Mouse (Mus musculus): ENCODE data around the gene Serpine1. TPM values are rescaled to one million over a fixed set of nuclear protein-coding genes. Genes with fewer than 3 reads are reported as not detected.

Gene Serpine1
- polyA plus RNA-seq, 1 experiment = 8.3 TPM

DNA sequence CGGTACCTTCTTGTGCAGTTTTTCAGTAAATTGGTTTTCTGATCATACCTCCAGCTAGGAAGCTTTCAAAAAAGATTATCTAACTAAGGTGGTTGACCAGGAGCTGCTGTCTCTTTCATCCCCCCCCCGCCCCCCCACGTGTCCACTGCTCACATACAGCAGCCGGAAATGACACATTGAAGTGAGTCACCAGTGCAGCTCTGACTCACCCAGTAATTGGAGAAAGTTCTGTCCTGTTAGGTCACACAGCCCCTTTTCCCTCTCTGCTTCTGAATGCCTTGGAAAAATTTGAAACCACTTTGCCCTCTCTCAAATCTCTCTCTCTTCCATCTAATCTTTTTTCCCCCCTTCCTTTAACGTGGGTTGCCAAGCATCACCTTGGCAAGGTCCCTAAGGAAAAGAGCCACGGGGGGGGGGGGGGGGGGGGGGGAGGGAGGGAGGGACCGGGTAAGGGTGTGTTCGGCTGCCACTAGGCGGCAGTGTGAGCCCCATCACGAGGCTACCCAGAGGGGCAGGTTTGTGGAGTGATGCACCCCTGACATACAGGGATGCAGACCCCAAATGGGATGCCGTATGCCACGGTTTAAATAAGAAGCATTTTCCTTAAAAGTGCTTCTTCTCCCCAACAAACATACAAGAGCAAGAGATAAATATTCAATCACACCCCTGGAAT is 10.1 kb downstream of the Serpine1 start:
- DNase-seq (ENCODE audit: low spot score) = no peak

GRCm38 (mm10) chr5:137054873-137055272 is 17.2 kb downstream of the Serpine1 start:
- DNase-seq (ENCODE audit: low spot score) = no peak

GRCm38 (mm10) chr5:137054299-137054698 is 17.8 kb downstream of the Serpine1 start:
- DNase-seq (ENCODE audit: low spot score) = no peak

DNA sequence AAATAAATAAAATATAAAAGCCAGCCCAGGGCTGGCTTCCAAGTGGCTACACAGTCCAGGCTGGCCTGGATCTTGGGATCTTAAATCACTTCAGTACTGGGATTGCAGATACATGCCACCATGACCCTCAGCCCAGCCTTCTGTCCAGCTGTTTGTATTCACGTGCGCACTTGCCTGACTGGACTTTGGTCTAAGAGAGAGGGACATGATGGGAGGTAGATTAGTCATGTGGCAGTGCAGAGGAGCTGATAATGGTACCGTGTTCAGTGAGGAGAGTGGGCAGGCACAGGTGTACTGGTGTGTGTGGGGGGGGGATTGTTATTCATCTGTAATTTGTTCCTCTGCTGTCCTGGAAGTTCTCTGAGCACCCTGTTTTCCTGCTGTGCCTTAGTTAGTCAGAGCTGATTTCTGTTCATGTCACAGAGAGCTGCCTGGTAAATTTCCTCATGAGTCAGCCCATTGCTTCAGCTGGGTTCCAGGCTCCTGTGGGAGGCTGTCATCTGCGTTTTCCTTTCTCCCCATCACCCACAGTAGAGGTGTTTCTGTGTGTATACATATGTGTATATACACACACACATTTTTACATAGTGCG is 20.1 kb downstream of the Serpine1 start:
- no peak for DNase-seq (ENCODE audit: low spot score)

GRCm38 (mm10) chr5:137051125-137051524 is 20.9 kb downstream of the Serpine1 start:
- DNase-seq (ENCODE audit: low spot score) = no peak

DNA sequence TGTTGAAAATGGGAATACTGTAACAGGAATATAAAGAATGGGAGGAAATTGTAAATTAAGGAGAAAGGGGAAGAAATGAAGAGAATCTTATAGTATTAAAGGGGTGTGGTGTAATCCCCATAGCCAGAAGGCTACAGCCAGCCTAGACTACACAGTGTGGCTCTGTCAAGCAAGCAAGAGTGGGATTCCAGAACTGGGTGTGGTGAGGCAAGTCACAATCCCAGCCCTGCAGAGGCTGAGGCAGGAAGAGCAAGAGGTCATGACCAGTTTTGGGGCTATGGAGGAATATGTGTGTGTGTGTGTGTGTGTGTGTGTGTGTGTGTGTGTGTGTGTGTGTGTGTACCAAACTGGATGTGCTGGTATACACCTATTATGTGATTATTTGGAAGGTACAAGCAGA is 25.1 kb downstream of the Serpine1 start:
- DNase-seq (ENCODE audit: low spot score) = no peak

- no peak for DNase-seq (ENCODE audit: low spot score)
Measured at GRCm38 (mm10) chr5:137046324-137046718, 25.7 kb downstream of the Serpine1 start.

DNA sequence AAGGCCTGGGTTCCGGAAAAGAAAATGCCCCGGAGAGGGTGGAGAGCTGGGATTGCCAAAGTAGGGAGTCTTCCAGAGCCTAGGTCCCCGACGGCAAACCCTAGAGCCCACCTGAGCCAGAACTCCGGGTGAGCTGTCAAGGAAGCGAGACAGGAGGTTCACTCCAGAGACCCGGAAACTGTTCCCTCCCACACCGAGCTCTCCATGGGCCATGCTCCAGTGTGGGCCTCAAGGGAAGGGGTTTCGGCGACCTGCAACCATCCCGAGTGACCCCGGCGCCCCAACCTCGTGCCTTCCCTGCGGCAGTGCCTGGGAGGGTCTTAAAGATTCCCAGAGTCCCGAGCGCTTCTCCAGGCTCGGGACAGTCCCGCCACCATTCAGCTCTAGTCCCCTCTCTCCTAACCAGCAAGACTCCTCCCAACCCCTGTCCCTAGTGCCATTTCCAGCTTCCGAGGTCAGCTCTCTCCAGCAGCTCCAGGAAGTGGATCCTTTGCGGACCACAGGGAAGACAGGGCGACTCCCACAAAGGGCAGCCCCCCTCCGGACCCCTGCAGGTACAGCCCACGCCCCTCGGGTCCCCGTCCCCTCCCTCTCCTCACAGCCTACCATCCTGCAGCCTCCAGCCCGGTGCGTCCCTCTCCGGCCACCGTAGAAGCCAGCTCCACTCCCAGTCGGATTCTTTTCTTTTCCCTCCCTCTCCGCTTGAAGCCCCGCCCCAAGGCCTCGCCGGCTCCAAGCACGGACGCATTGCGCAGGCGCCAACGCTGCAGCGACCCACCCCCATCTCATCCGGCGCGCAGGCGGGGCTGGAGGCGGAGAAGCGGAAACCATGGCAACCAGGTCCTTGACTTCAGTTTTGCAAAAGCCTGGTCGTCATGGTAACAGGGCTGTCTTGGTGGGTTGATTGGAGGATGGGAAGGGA is 26.4 kb downstream of the Serpine1 start, which contains the start of gene Ap1s1:
Gene Ap1s1 (minus strand): TSS at position 734 of the 922 bp plus-strand sequence.
- peak; percentile 94 for DNase-seq (ENCODE audit: low spot score)

GRCm38 (mm10) chr5:137043997-137044396 is 28.1 kb downstream of the Serpine1 start:
- no peak for DNase-seq (ENCODE audit: low spot score)

DNA sequence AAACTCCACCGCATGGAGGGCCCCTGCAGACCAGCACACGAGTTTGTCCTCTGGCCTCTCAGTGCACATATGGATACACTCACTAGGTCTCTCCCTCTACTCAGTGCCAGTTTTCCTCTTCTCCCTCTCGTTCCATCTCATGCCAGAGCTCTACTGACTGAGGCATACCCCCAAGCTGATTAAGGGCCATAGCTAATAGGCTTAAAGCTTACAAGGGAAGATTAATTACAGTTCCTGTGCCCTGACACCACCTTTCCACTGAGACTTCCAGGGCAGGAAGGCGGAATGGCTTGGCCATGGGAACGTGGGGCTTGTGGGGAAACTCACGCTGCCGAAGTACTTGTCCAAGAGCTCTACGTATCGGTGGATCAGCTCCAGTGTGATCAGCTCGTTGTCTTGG is 30.6 kb downstream of the Serpine1 start:
- no peak for DNase-seq (ENCODE audit: low spot score)

- no peak for DNase-seq (ENCODE audit: low spot score)
Measured at GRCm38 (mm10) chr5:137039453-137039852, 32.6 kb downstream of the Serpine1 start.

- no peak for DNase-seq (ENCODE audit: low spot score)
Measured at GRCm38 (mm10) chr5:137036211-137036610, 35.9 kb downstream of the Serpine1 start.

GRCm38 (mm10) chr5:137032641-137033074 is 39.4 kb downstream of the Serpine1 start:
- peak; percentile 77 for DNase-seq (ENCODE audit: low spot score)

GRCm38 (mm10) chr5:137032033-137032421 is 40.0 kb downstream of the Serpine1 start:
- DNase-seq (ENCODE audit: low spot score) = no peak

GRCm38 (mm10) chr5:137031076-137032032 is 40.7 kb downstream of the Serpine1 start:
- DNase-seq (ENCODE audit: low spot score) = no peak

- no peak for DNase-seq (ENCODE audit: low spot score)
Measured at GRCm38 (mm10) chr5:137030416-137030810, 41.7 kb downstream of the Serpine1 start.

DNA sequence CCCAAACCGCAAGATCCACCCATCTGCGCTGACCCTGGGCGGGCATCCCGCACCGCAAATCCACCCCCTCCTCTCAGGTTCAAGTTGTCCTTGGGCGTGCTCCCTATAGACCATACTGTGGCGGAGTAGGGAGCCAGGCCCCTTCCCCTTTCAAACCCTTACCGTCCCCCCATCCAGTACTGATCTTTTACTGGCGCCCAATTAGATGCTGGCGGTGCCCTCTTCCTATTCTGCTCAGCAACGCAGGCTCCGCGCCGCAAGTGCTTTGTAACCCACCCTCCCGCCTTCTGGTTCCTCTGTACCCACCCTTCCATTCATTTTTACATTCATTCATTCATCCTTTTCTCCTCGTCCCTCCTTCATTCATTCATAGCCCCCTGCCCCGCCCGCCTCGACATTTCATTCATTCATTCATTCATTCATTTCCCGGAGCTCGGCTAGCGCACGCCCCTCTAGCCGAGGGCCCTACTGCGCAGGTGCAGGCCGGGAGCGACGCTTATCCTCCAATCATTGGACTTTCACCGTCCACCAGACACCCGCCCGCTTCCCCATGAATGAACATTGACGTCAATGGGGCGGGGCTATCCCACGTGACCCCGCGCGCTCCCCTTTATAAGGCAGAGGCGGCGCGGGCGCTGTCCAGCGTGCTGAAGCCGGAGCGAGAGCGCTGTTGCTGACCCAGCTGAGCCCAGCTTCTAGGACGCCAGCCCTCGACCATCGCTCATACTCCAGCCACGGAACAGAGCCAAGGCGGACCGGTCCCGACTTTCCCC is 42.2 kb downstream of the Serpine1 start:
- DNase-seq (ENCODE audit: low spot score) = peak; percentile 90

GRCm38 (mm10) chr5:137029273-137029585 is 42.8 kb downstream of the Serpine1 start:
- DNase-seq (ENCODE audit: low spot score) = no peak

GRCm38 (mm10) chr5:137028561-137029272 is 43.4 kb downstream of the Serpine1 start:
- DNase-seq (ENCODE audit: low spot score) = no peak

DNA sequence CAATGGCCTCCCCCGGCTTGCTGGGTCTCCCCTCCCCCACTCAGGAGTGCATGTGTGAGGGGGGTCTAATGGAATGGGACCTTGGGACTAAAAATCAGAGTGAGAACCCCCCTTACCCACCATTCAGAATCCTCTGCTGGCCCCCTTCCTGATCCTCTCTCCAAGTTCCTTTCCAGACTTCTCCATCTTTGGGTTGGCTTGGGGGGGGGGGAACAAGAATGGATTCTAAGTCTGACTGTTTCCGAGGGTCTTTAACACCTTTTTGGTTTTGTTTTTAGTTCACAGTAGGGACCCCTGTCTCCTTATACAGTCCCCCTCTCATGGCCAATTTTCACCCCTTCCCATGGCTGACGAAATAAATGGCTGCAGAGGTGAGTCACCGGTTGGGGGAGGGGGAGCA is 46.0 kb downstream of the Serpine1 start, which contains the start of gene Vgf:
Gene Vgf (plus strand): TSS at position 301 of the 400 bp plus-strand sequence.
- no peak for DNase-seq (ENCODE audit: low spot score)

Data from urinary bladder, adult 2 months (tissue).